Mouse (Mus musculus) CH12F3 (cell line): Measurements from ENCODE around the gene Irf2bp2.
"Not testable (repeated sequence)": the region's sequence is repeated elsewhere in the genome, so short reads cannot be mapped to it uniquely, and the experiment has no call there.

Experiments used
- in situ Hi-C: fragments of 300-500 bp; cut with MboI; formaldehyde crosslinking; loops from 2 replicates; pipeline ENCODE4 v1.14.3; 2020; ENCODE audit warnings: low sequenced_read_pairs

The Irf2bp2 gene

DNA sequence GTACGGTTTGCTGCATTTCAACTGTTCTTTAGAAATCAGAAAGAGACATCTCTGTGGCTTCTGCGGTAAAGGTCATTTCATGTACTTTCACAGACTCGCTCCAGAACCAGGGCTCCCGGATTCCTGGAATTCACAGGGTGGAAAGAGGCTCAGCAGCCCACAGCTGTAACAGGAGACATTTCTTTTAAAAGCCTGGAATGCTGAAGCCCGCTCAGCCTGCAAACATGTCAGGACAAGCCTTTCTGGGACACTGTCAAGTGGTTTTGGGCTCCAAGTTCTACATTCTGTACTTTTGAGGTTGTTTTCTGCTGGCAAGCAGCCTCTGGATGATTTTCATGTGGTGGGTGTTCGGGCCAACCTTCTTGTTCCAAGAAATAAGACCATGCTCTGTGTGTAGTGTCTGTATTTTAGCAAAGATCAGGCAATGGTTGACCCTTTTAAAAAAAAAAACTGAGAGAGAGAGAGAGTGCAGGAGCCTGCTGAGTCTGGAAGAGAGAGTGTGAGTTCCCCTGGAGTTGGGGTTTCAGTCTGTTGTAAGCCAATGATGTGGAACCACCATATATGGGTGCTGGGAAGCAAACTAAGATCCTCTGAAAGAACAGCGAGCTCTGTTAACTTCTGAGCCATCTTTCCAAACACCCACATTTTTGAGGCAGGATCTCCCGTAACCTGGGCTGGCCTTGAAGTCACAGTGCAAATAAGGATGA, 9.6 kb upstream of the Irf2bp2 start:
- in situ Hi-C loops = no loop called here

DNA sequence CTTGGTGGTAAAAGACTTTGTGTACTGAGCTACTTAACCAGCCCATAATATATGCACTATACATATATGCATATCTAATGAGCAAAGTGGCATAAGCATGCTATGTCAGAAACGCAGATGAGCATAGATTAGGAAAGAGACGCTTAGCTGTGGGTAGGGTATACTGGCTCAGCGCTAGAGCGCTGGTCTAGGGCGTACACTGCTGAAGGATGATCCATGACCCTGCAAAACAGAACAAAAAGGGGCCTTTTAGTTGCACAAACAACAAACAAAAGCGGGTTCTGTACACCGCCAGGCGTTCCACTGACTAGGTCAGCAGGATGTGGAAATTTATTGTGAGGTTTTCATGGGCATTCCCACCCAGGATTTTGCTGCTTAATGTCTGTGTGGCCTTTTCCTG, 8.9 kb upstream of the Irf2bp2 start:
- in situ Hi-C loops = no loop called here

DNA sequence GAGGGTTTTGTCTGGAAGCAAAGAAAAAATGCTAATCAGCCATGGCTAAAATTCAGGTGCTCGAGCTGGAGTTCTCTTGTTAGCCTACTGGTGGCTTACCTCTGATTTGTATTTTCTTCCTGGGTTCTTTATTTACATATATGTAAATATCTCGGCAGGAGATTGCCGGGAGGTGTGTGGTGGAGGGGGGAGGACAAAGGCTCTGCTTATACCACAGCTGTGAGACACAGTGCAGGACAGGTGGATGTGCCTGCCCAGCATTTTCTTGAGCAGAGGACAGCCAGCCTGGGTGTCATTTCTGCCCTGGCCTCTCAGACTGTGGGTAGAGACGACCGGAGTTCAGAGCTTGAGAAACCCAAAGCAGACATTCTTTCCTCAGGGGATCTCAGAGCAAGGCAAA, 7.5 kb upstream of the Irf2bp2 start:
- in situ Hi-C loops = no loop called here

DNA sequence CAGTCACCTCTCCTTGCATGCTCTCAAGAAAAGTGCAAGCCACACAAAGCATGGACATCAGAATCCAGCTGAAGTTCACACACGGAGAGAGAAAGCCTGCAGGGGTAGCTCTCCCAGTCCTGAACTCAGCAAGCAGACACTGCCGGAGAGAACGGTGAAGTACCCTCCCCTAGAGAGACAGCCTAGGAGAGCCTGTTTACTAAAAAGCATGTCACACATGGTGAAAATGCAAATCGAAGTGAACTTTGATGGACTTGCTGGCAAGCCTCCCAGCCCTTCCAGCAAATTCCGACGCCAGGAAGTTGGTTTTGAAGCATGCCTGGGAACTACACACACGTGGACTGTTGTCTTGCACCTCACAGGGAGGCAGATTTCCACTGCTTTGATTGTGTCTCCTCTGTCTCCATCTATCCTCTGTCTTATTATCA, 7.0 kb upstream of the Irf2bp2 start:
- in situ Hi-C loops = no loop called here

DNA sequence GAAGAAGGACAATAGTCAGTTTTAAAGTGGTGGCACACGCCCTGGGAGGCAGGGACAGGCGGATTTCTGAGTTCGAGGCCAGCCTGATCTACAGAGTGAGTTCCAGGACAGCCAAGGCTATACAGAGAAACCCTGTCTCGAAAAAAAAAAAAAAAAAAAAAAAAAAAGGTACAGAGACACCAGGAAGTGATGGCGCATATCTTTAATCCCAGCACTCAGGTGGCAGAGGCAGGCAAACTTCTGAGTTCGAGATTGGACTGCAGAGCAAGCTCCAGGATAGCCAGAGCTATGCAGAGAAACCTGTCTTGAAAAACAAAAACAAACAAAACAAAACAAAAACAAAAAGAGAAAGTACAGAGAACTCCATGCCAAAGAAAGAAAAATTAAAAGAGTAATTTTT, 6.6 kb upstream of the Irf2bp2 start:
- in situ Hi-C loops = not testable (repeated sequence)

DNA sequence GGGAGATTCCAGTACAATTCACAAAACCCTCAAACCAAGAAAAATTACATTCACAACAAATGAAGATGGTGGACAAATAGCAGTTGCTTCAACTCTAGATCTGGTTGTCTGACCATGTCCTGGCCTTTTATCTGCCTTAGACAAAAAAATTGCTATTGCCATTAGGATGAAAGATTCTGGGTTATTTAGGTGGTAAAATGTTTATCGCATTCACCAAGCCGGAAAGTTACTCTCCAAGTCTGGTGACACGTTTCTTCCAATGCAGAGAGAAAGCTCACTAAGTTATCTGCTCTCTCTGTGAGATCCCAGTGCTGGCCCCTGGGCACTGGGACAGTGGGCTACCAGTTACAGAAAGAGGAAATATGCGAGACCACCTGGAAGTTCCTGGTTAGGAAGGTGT, 5.5 kb upstream of the Irf2bp2 start:
- in situ Hi-C loops = loop anchor here (10.0 kb wide), 2 partner anchors 156 to 246 kb away; no protein-coding TSS in a partner anchor

DNA sequence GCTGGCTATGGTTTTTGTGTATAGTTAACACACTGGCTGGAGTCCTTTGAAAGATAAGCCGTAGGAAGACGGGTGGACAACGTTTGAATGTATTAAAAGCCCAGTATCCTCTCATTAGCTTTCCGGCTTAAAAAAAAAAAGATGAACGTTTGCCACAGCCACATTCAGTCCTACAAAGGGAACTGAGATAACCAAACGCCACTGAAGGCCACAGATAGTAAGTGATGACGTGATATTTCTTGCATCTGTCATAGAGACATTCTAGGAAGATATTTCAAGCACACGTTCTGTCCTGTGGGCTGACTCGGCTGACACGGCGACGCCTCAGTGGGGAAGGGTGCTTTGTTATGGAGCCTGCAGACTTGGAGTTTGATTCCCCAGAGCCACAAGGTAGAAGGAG, 4.4 kb upstream of the Irf2bp2 start:
- in situ Hi-C loops = loop anchor here (10.0 kb wide), 2 partner anchors 157 to 247 kb away; no protein-coding TSS in a partner anchor

DNA sequence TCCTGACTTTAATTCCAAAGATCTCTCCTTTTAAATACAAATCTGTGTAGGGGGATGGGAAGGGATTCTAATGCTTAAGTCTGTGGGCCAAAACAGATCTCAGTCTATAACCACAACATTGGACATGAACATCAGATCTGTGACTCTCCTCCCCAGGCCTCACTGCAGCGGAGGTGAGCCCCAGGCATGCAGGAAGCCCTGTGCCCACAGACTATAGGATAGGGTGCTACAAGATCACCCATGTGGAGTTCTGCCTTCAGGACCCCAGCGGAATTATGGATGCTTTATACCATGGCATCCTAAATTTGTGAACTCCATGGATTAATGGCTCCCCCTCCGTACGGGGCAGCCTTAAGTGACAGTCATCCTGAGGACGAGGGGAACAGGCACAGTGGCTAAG, 2.9 kb upstream of the Irf2bp2 start:
- in situ Hi-C loops = loop anchor here (10.0 kb wide), 2 partner anchors 158 to 248 kb away; no protein-coding TSS in a partner anchor

DNA sequence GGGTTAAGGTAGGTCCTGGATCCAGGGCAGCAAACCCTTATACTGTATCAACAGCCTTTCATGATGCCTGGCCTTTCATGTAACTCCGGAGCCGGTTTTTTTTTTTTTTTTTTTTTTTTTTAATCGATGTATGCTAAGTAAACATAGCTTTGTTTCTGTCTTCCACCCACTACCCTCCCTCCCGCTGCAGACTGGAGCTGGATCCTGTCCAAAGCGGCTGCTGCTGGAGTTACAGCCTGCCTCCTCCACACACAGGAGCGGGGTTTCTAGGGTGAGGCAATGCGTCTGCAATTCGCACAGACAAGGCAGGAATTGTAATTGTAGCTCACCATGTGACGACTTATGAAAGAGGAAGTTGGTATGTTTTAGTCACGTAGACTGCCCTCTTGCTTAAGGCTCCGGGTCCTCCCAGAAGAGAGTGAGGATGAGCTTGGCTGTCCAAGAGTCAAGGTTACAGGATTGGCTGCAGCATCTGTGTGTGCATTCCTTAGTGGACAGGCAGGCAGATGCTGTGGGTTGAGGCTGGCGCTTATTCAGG, 2.4 kb upstream of the Irf2bp2 start:
- in situ Hi-C loops = loop anchor here (10.0 kb wide), 2 partner anchors 159 to 249 kb away; no protein-coding TSS in a partner anchor

DNA sequence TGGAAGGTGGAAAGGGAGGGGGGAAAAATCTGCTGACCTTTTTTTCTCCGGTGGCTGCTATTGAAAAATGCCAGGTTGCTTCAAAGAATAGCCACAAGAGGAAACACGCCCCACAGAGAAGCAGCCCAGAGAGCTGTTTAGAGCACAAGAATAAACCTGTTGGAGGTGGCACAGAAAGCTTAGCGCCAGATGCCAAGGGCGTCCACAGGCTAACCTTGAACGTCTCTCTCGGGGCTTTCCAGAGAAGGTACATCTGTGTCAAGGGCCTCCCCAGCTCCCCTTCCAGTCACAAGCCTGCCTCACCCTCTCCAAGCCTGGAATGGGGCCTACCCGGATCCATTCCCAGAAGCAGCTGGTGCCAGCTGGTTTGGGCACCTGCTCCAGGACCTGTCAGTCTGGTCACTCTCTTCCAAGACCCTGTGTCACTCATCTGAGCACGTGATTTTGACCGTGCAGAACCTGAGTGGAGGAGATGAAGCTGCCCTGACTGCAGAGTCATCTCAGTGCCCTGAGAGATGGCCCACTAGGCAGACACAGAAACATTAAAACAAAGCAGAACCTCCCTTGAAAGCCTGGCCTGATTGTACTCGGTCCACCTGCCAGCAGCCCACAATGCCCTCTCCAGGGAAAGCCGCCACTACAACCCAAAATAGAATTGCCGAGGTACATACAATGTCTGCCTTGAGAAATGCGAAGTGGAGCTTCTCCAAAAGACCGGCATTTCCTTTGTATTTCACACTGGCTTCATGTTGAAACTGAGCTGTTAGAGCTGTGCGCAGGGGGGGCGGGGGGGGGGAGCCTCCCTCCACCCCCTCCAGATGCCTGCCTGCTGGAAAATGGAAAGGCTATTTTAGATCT, 1.6 kb upstream of the Irf2bp2 start:
- in situ Hi-C loops = loop anchor here (10.0 kb wide), 2 partner anchors 159 to 249 kb away; no protein-coding TSS in a partner anchor

DNA sequence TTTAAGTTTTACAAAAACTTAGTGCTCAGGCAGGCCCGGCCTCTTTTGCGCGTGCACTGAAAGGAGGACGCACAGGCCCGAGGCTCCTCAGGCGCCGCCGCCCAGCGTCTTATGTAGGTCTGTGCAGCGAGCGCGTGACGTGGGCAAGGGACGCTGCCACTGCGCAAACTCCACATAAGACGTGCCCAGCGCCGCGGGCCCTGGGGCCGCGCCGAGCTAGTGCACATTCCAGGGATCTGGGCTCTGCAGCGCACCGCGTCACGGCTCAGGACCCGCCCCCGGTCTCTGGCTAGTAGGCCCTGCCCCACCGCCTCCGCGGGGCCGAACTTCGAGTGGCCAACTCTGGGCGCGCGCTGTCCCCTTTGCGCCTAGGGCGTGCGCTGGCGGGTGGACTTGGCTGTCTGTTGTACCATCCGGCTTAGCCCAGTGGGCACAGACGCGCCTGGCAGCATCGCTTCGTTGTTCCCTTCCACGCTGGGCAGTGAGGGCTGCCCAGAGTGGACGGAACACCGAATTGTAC, 755 bp upstream of the Irf2bp2 start:
- in situ Hi-C loops = loop anchor here (10.0 kb wide), 2 partner anchors 160 to 250 kb away; no protein-coding TSS in a partner anchor

DNA sequence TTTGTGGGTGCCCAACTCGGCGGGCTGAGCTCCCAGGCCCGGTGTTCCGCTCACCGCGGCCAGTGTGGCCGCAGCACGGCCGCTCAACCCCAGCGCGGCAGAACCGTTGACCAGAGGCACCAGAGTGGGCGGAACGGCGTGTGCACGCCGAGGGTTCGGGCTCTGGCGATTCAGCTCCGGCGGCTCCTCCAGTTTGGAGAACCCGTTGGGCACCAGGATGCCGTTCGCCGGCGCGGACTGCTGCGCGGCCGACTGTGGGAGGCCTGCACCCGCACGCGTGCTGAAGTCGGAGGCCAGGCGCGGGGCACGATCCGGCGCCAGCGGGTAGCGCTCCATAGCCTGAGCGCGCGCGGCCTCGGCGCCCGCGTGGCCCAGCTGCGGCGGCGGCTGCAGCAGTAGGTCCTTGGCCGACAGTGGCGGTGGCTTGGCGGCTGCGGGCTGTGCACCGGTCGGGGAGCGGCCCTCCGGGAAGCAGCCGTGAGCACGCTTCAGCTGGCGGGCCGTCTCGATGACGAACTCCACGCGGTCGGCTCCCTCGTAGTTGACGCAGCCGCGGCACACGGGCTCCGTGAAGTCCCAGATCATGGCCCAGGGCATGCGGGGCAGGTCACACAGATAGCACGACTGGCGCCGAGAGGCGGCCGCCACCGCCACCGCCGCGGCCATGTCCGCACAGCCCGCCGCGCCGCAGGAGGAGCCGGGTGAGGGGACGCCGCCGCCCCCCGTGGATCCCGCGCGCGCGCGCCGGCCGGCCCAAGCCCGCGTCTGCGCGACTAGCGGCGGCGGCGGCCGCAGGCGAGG, 815 bp downstream of the Irf2bp2 start:
- in situ Hi-C loops = loop anchor here (10.0 kb wide), 2 partner anchors 162 to 252 kb away; no protein-coding TSS in a partner anchor

DNA sequence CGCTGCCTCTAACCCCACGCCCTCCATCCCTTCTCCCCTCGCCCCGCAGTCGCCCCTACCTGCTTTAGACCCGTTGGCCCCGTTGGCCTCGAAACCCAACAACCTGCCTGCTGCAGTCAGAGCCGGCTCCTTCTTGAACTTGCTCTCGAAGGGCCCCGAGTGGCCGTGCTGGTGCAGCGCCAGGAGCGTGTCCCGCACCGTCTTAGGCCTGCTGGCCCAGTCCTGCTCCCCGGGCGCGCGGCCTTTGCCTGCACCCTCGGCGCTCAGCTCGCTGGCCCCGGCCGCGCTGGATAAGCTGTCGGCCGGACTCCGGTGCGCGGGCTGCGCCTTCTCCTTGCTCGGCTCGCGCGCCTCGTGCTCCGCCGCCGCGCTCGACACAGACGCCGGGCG, 1.4 kb downstream of the Irf2bp2 start:
- in situ Hi-C loops = loop anchor here (10.0 kb wide), 2 partner anchors 162 to 252 kb away; no protein-coding TSS in a partner anchor

DNA sequence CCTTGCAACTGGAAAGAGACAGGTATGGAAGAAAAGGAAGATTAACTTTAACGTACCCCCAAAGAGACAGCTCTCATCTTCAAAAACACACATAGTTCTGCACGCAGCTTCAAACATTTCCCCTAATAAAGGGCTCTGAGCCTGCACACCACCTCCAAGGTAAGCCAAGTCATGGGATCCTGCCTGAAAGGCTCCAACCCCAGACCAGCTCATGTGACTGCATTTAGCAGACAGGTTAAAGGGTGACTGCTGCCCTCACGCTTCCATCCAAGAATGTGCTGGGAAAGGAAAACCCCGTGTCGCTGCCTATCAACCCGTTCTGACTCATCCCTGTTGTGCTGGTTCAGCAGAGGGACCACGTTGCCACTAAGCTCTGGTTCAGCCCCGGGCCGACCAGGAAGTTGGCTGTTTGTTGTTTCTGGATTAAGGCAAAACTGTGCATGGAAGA, 1.9 kb downstream of the Irf2bp2 start:
- in situ Hi-C loops = loop anchor here (10.0 kb wide), 2 partner anchors 163 to 253 kb away; no protein-coding TSS in a partner anchor

DNA sequence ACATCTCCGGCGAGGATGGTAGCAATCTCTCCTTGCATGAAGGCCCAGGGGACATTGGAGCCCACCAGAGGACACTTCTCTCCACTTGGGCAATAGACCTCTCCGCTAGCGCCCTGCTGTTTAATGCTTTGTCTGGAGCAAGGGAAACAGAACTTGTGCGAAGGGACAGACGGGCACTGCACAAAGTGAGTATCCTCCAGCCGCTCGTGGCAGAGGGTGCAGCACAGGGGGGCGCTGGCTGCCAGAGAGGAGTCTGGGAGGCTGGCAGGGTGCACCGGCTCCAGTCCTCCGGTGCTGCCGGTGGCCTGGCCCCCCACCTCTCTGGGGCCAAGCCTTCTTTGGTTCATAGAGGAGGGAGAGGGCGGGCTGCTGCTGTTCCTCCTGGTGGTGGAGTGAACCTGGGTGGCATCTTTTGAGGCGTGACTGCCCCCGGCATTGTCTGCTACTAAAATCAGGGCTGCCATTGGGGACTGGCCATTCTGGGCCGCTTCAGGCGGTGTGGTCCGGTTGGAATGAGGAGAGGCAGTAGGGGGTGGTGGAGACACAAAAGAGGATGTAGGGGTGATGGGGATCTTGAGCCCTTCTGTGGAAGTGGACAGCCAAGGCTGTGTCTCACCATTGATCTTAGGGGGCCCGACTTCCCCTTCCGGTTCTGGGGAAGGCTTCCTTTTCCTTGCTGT, 2.5 kb downstream of the Irf2bp2 start:
- in situ Hi-C loops = loop anchor here (10.0 kb wide), 2 partner anchors 164 to 254 kb away; no protein-coding TSS in a partner anchor

DNA sequence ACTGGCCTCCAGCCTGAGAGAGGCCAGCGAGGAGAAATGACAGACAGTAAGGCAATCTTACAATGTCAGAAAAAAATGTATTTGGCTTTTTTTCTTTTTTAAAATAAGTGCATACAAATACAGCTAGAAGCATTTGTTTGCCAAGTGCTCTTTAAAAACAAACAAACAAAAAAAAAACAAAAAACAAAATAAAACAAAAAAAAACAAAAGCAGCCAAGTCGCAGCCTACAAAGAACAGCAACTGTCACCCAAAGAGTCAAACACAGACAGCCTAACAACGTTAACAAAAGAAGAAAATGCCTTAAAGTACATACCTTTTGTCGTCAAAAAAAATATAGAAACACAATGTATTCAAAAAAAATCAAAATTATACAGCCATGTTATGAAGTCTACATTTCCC, 3.2 kb downstream of the Irf2bp2 start:
- in situ Hi-C loops = loop anchor here (10.0 kb wide), 2 partner anchors 164 to 254 kb away; no protein-coding TSS in a partner anchor

DNA sequence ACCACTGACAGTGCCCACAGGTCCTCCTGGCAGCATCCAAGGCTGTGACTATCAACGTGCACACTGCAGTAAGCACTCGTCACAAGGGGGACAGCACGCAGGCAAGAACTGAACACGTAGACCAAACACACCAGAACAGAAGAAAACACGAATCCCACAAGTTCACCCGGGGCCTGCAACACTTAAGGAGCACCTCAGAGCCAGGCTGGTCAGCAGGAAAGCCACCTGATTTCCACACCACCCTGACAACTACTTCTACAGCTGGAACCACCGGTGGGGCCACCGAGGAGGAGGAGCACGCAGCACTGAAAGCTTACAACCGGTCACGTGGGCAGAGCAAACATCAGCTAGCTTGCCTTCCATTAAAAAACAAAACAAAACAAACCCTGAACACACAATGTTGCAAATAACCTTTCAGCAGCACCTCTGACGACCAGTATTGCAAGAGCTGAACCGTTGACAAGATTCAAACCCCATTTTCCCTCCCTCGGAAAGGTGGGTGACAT, 3.7 kb downstream of the Irf2bp2 start:
- in situ Hi-C loops = loop anchor here (10.0 kb wide), 2 partner anchors 165 to 255 kb away; no protein-coding TSS in a partner anchor

DNA sequence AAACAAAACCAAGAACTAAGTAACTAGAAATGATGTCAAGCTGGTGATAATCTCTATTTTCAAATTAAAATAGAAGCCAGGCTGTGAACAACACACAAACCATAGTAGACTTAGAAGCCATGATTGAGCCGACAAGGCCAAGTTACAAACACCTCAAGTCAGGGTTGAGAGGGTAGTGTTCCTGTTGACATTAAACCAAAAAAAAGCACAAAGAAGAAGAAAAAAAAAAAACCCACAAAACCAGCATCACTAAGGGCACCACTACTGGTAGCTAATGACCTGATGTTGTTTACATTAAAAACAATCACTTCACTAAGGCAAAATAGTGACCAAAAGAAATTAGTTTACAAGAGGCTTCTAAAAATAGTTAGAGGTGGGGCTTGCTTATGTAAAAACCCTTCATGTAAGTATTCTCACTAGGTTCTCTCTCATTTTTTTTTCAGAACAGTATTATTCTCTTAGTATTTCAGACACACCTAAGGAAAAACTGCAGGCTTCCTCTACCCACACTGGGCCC, 4.2 kb downstream of the Irf2bp2 start:
- in situ Hi-C loops = loop anchor here (10.0 kb wide), 3 partner anchors 165 to 335 kb away; no protein-coding TSS in a partner anchor
